Mouse (Mus musculus) hindbrain, embryonic 14.5 days (tissue): ENCODE measurements around the gene Them7. TPM values are rescaled to one million over a fixed set of nuclear protein-coding genes. Genes with fewer than 3 reads are reported as not detected.

ENCODE experiments used
- ATAC-seq: fragments of 200-750 bp; cut with Nextera tagmentation; 2 replicates; pipeline ENCODE4 v1.8.0; 2017; ENCODE audit warnings: moderate number of reproducible peaks, mild to moderate bottlenecking, moderate TSS enrichment, moderate library complexity; ENCODE audit not compliant: low FRiP score
- DNase-seq: peaks from one replicate; pipeline ENCODE4 v3.0.0-alpha.2; 2015; ENCODE audit warnings: low spot score
- H3K27ac ChIP-seq: fragments of 300-500 bp; sonication (generic); 2 replicates; pipeline ENCODE4 v1.5.1; 2014; ENCODE audit warnings: mild to moderate bottlenecking, moderate library complexity
- H3K27me3 ChIP-seq: fragments of 300-500 bp; sonication (generic); 2 replicates; pipeline ENCODE4 v1.6.1; 2014; ENCODE audit warnings: mild to moderate bottlenecking, low read length, mixed read lengths; ENCODE audit not compliant: control insufficient read depth, insufficient read depth
- H3K36me3 ChIP-seq: fragments of 300-500 bp; sonication (generic); replicated peaks from 2 replicates; pipeline ENCODE4 v1.6.1; 2014; ENCODE audit not compliant: control insufficient read depth, insufficient read depth
- H3K4me1 ChIP-seq: fragments of 300-500 bp; sonication (generic); replicated peaks from 2 replicates; pipeline ENCODE4 v1.6.1; 2014; ENCODE audit warnings: antibody characterized with exemption, low read length, mixed read lengths; ENCODE audit not compliant: control insufficient read depth, insufficient read depth
- H3K4me2 ChIP-seq: fragments of 300-500 bp; sonication (generic); replicated peaks from 2 replicates; pipeline ENCODE4 v1.6.1; 2014; ENCODE audit warnings: mild to moderate bottlenecking, moderate library complexity
- H3K4me3 ChIP-seq: fragments of 300-500 bp; sonication (generic); replicated peaks from 2 replicates; pipeline ENCODE4 v1.5.1; 2014; ENCODE audit warnings: mild to moderate bottlenecking, low read length
- H3K9ac ChIP-seq: fragments of 300-500 bp; sonication (generic); 2 replicates; pipeline ENCODE4 v1.6.1; 2014
- H3K9me3 ChIP-seq: fragments of 300-500 bp; sonication (generic); 2 replicates; pipeline ENCODE4 v1.6.1; 2016; ENCODE audit warnings: low read length; ENCODE audit not compliant: control insufficient read depth
- WGBS: fragments of 180-500 bp; shearing (Covaris S2); extraction: QIAGEN DNeasy Blood & Tissue Kit; methylation state at CpG from one replicate; pipeline ENCODE4 v1.1.7; 2014; 5-methylcytosine and 5-hydroxymethylcytosine counted together
- polyA plus RNA-seq: library from polyadenylated mRNA; unstranded; fragments of >200 nt; fragmentation: Nextera tagmentation; extraction: Ambion mirVana; gene quantifications from 2 replicates; pipeline ENCODE4 v1.2.1, GENCODE M21; 2014

Them7 gene
- polyA plus RNA-seq, 1 experiment from 2014 or later, result not detected

GRCm38 (mm10) chr2:105372727-105373126 is 148.6 kb downstream of the Them7 start:
- Histone ChIP-seq H3K4me3 (no peak overlapping the region), H3K4me1 (peaks cover 11% of the 10 kb centered on the region), H3K9me3 (no peaks in the 10 kb centered on the region), H3K27me3 (no peaks in the 10 kb centered on the region), H3K4me2 (no peak overlapping the region), H3K9ac (no peak overlapping the region), H3K36me3 (no peaks in the 10 kb centered on the region), H3K27ac (no peak overlapping the region)
- no peak for DNase-seq
- ATAC-seq, result no peak
- 87% methylated on average over 5 of the region's 5 CpGs for WGBS

DNA sequence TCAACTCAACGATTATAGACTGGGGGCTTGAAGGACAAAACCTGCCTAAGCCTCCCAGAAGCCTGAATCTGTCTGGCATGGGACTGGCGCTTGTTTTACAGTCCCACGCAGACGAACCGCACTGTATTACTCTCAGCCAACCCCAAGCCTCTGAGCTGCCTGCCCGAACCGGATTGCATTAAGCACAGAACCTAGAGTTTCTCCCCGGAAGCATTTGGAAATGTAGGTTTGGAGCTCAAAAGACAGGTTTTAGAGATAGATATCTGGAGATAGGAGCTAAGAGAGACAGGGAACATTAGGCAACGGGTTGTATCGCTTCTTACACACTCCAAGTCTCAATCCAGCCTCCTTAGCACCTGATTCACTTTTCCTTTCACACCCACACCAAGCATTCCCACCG is 149.5 kb downstream of the Them7 start:
- Histone ChIP-seq H3K4me3 (no peak overlapping the region), H3K27ac (no peak overlapping the region), H3K9ac (no peak overlapping the region), H3K36me3 (no peaks in the 10 kb centered on the region), H3K4me2 (no peak overlapping the region), H3K4me1 (peaks cover 11% of the 10 kb centered on the region), H3K27me3 (no peaks in the 10 kb centered on the region), H3K9me3 (no peaks in the 10 kb centered on the region)
- ATAC-seq, result no peak
- no peak for DNase-seq
- WGBS, result 92% methylated on average over 11 of the region's 11 CpGs

- Histone ChIP-seq H3K4me3 (no peak overlapping the region), H3K9me3 (no peaks in the 10 kb centered on the region), H3K27ac (no peak overlapping the region), H3K27me3 (no peaks in the 10 kb centered on the region), H3K4me2 (no peak overlapping the region), H3K36me3 (no peaks in the 10 kb centered on the region), H3K4me1 (peaks cover 8% of the 10 kb centered on the region), H3K9ac (no peak overlapping the region)
- WGBS, result 91% methylated on average over 7 of the region's 7 CpGs
- ATAC-seq (no peak), DNase-seq (no peak)
These were observed 151.1 kb downstream of the Them7 start for GRCm38 (mm10) chr2:105375261-105375660.

- ATAC-seq, result no peak
- 79% methylated on average over 4 of the region's 4 CpGs for WGBS
- no peak for DNase-seq
- Histone ChIP-seq H3K4me3 (no peak overlapping the region), H3K4me1 (peaks cover 4% of the 10 kb centered on the region; the same call in 1 of the 2 replicates), H3K27me3 (no peaks in the 10 kb centered on the region), H3K36me3 (no peaks in the 10 kb centered on the region), H3K9me3 (no peaks in the 10 kb centered on the region), H3K9ac (no peak overlapping the region), H3K27ac (no peak overlapping the region), H3K4me2 (no peak overlapping the region)
These were observed 151.6 kb downstream of the Them7 start for GRCm38 (mm10) chr2:105375705-105376104.

DNA sequence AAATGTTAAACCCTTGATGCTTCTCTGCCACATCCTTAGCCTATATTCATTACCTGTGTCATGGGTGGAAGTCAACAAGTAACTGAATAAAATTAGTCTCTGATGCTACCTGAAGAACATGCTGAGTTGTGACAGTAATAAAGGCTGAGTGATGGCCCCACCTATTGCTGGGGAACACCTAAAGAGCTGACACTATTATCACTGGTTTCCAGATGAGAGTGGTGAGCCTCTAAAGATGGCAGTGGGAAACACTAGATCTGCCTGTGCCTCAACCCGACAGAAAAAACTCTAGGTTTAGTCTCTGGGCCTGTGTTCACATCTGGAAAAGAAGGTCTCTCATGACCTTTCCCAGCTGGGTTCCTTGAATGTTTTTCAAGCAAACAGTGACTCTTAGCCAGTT is 155.6 kb downstream of the Them7 start:
- DNase-seq, result no peak
- H3K9me3 ChIP-seq, result no peaks in the 10 kb centered on the region

GRCm38 (mm10) chr2:105380757-105381319 is 156.7 kb downstream of the Them7 start:
- Histone ChIP-seq H3K4me3 (no peak overlapping the region), H3K4me1 (no peaks in the 10 kb centered on the region), H3K27ac (no peak overlapping the region), H3K27me3 (no peaks in the 10 kb centered on the region), H3K4me2 (no peak overlapping the region), H3K9me3 (no peaks in the 10 kb centered on the region), H3K36me3 (no peaks in the 10 kb centered on the region), H3K9ac (no peak overlapping the region)
- 91% methylated on average over 3 of the region's 3 CpGs for WGBS
- no peak for DNase-seq
- ATAC-seq, result no peak

More for the DNA sequence above, 155.6 kb downstream of the Them7 start:
- Histone ChIP-seq H3K4me3 (no peak overlapping the region), H3K9ac (no peak overlapping the region), H3K4me1 (no peaks in the 10 kb centered on the region), H3K27ac (no peak overlapping the region), H3K36me3 (no peaks in the 10 kb centered on the region), H3K27me3 (no peaks in the 10 kb centered on the region), H3K4me2 (no peak overlapping the region)
- ATAC-seq, result no peak
- WGBS, result 92% methylated on average over 1 of the region's 1 CpGs

- ATAC-seq, result no peak
- Histone ChIP-seq H3K27ac (no peak overlapping the region), H3K9ac (no peak overlapping the region), H3K9me3 (no peaks in the 10 kb centered on the region), H3K4me1 (no peaks in the 10 kb centered on the region), H3K4me3 (no peak overlapping the region), H3K36me3 (0 out of 2 replicates have a peak, but pooled peaks cover 6% of the 10 kb centered on the region), H3K27me3 (no peaks in the 10 kb centered on the region), H3K4me2 (no peak overlapping the region)
- no peak for DNase-seq
- WGBS, result 84% methylated on average over 8 of the region's 8 CpGs
These were observed 158.9 kb downstream of the Them7 start for GRCm38 (mm10) chr2:105383063-105383462.

DNA sequence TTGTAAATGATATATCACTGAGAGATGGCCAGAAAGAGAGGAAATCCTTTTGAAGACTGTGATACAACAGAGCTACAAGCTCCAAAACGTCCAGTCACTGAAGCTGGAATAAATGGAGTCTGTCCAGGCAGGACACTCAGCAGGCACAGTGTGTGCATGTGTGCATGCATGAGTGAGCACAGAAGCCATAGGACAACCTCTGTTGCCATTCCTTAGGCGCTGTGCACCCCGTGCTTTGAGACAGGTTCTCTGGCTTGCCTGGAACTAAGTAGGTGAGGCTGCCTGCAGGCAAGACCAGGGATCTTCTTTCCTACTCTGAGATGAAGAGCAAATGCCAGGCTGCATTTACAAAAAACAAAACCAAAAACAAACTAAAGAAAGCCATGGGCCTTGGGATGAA is 160.9 kb downstream of the Them7 start:
- Histone ChIP-seq H3K9me3 (no peaks in the 10 kb centered on the region), H3K4me1 (no peaks in the 10 kb centered on the region), H3K4me3 (no peak overlapping the region), H3K9ac (no peak overlapping the region), H3K27ac (no peak overlapping the region), H3K4me2 (no peak overlapping the region), H3K36me3 (0 out of 2 replicates have a peak, but pooled peaks cover 6% of the 10 kb centered on the region), H3K27me3 (no peaks in the 10 kb centered on the region)
- WGBS, result 77% methylated on average over 3 of the region's 3 CpGs
- no peak for ATAC-seq
- no peak for DNase-seq

DNA sequence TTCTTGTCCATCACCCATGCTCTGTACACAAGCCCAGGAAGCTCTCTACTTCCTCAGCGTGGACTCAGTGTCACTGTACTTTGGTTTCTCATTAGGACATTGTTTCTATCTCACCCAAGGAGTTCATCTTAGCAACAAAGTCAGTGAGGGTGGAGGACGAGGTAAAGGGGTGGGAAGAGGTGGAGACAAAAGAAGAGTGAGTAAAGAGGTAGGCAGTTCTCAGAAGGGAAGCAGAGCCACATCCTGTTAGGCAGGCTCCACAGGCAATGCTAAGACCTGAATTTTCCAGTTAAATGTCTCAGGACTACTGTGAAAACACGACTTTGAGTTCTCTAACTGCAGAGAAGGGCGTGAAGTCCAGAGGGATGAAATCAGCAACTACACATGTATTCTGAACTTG is 162.3 kb downstream of the Them7 start:
- H3K9ac ChIP-seq, result no peak overlapping the region
- DNase-seq (no peak), ATAC-seq (no peak)
- no peak overlapping the region for H3K4me3 ChIP-seq
- no peaks in the 10 kb centered on the region for H3K27me3 ChIP-seq
- H3K4me2 ChIP-seq, result no peak overlapping the region
- no peak overlapping the region for H3K27ac ChIP-seq
- H3K36me3 ChIP-seq, result 0 out of 2 replicates have a peak, but pooled peaks cover 6% of the 10 kb centered on the region
- H3K9me3 ChIP-seq, result no peaks in the 10 kb centered on the region
- WGBS, result 90% methylated on average over 4 of the region's 4 CpGs
- no peaks in the 10 kb centered on the region for H3K4me1 ChIP-seq
